Mouse (Mus musculus): ENCODE data around the gene Aqp5. TPM values are rescaled to one million over a fixed set of nuclear protein-coding genes. Genes with fewer than 3 reads are reported as not detected.

Gene Aqp5
- polyA plus RNA-seq, 1 experiment from 2014 or later, result 0.17 TPM

DNA sequence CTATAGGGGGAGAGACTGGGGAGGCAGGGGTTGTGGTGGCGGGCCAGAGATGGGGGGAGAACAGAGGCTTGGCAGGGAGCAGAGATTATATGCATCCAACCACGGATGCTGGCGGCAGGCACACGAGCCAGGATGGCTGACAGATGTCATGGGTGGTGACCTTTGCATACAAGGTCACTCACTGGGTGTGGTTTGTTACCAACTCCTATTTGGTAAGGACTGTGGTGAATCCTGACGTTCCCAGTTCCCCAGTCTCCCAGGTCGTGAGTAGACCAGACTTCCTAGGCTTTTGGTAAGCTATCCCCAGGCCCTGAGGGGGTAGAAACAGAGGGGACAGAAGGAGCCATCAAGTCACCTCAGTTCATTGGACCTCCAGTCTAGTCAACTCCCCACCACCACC, 21.9 kb upstream of the Aqp5 start:
- no peaks in the 10 kb centered on the region for H3K9me3 ChIP-seq (ENCODE audit: control insufficient read depth, low read length)
- H3K36me3 ChIP-seq (ENCODE audit: control insufficient read depth, insufficient read depth, low read length), result no peaks in the 10 kb centered on the region
- DNase-seq (ENCODE audit: low spot score), result no peak
- no peak overlapping the region for H3K4me3 ChIP-seq (ENCODE audit: low read depth, low read length)
- no peaks in the 10 kb centered on the region for H3K27me3 ChIP-seq (ENCODE audit: control insufficient read depth, insufficient read depth, low read length)
- no peak overlapping the region for H3K4me2 ChIP-seq (ENCODE audit: low read depth, low read length, severe bottlenecking)
- H3K27ac ChIP-seq (ENCODE audit: low read depth, low read length), result no peak overlapping the region
- no peak overlapping the region for H3K9ac ChIP-seq (ENCODE audit: low read length)
- no peaks in the 10 kb centered on the region for H3K4me1 ChIP-seq (replicated peaks; ENCODE audit: control insufficient read depth, insufficient read depth, low read length)
- WGBS, result 69% methylated on average over 6 of the region's 6 CpGs
- no peak for ATAC-seq (replicated peaks; ENCODE audit: low FRiP score)

DNA sequence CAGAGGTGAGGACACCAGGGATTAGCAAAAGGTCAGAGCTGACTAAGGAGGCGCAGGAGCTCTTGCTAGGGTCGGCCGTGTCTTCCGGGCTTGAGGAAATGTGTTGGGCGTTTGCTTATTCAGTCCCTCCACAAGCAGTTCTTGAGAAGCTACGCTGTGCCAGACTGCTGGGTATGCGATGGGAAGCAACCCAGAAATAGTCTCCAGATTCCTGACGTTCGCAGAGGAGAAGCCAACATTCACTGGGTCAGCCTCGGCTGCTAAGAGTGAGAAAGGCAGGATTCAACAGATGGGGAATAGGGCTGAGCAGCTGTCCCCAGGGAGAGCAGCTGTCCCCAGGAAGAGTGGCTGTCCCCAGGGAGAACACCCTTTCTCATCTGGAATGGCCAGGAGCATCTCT, 21.5 kb upstream of the Aqp5 start:
- H3K9ac ChIP-seq (ENCODE audit: low read length), result no peak overlapping the region
- H3K27ac ChIP-seq (ENCODE audit: low read depth, low read length), result no peak overlapping the region
- no peaks in the 10 kb centered on the region for H3K36me3 ChIP-seq (ENCODE audit: control insufficient read depth, insufficient read depth, low read length)
- H3K4me2 ChIP-seq (ENCODE audit: low read depth, low read length, severe bottlenecking), result no peak overlapping the region
- no peaks in the 10 kb centered on the region for H3K4me1 ChIP-seq (replicated peaks; ENCODE audit: control insufficient read depth, insufficient read depth, low read length)
- WGBS, result 89% methylated on average over 10 of the region's 10 CpGs
- no peaks in the 10 kb centered on the region for H3K9me3 ChIP-seq (ENCODE audit: control insufficient read depth, low read length)
- no peaks in the 10 kb centered on the region for H3K27me3 ChIP-seq (ENCODE audit: control insufficient read depth, insufficient read depth, low read length)
- ATAC-seq (replicated peaks; ENCODE audit: low FRiP score), result no peak
- no peak for DNase-seq (ENCODE audit: low spot score)
- no peak overlapping the region for H3K4me3 ChIP-seq (ENCODE audit: low read depth, low read length)

DNA sequence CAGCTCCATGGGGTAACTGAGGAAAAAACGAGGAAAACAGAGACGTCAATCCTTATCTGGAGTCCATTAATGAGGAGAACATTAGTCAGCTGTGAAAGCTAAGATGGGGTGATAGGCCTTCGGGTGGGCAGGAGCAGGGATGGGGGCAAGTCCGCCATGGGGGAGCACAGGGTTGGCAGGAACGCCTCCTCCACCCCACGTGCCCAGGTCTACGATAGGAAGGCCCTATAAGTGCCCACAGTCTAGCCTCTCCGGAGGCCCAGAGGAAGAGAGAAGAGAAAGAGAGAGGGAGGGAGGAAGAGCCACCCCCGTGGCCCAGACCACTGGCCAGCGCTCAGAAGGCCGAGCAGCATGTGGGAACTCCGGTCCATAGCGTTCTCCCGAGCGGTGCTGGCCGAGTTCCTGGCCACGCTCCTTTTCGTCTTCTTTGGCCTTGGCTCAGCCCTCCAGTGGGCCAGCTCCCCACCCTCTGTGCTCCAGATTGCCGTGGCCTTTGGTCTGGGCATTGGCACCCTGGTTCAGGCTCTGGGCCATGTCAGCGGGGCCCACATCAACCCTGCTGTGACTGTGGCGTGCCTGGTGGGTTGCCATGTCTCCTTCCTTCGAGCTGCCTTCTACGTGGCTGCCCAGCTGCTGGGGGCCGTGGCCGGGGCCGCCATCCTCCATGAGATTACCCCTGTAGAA, 11.6 kb upstream of the Aqp5 start, which contains the start of gene Aqp2:
Aqp2 (plus strand) TSS at position 254 of the 684 bp plus-strand sequence.
- Histone ChIP-seq H3K9ac (ENCODE audit: low read length) (no peak within 1 kb of the TSS), H3K27ac (ENCODE audit: low read depth, low read length) (no peak within 1 kb of the TSS), H3K4me2 (ENCODE audit: low read depth, low read length, severe bottlenecking) (no peak within 1 kb of the TSS), H3K27me3 (ENCODE audit: control insufficient read depth, insufficient read depth, low read length) (peaks cover 14% of the 10 kb centered on the region), H3K4me3 (ENCODE audit: low read depth, low read length) (no peak within 1 kb of the TSS), H3K9me3 (ENCODE audit: control insufficient read depth, low read length) (no peaks in the 10 kb centered on the region), H3K36me3 (ENCODE audit: control insufficient read depth, insufficient read depth, low read length) (no peaks in the 10 kb centered on the region), H3K4me1 (replicated peaks; ENCODE audit: control insufficient read depth, insufficient read depth, low read length) (peaks cover 5% of the 10 kb centered on the region; the same call in 1 of the 2 replicates)
- no peak for DNase-seq (ENCODE audit: low spot score)
- no peak for ATAC-seq (replicated peaks; ENCODE audit: low FRiP score)
- WGBS, result 87% methylated on average over 26 of the region's 26 CpGs

DNA sequence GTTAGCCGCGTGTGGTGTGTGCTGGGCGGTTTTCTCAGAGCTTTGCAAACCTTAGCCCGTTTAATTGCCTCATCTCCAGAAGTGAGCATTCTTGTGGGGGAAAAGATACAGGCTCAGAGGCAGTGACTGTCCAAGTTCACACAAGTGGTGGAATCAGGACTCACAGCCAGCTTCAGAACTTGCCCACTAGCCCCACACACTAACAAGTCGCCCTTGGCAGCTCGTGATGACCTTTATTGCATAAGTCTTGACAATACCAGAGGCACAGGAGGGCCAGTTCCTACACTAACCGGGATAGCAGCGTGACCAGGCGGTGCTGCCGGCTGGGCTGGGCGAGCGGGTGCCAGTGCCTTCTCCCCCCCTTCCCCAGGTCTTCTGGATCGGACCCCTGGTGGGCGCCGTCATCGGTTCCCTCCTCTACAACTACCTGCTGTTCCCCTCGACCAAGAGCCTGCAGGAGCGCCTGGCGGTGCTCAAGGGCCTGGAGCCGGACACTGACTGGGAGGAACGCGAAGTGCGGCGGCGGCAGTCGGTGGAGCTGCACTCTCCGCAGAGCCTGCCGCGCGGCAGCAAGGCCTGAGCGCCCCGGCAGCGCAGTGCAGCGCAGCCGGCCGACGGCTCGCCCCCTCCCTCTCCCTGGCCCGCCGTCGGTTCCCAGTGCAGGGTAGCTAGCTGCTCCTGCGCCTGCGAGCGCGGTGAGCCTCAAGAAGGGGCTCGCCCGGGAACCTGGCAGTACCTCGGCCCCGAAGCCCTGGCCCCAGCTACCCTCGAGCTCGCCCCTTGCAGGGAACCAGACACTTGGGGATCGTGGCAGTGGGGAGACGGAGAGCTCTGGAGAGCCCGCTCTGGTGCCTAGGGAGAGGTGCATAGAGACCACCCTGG, 6.9 kb upstream of the Aqp5 start:
- Histone ChIP-seq H3K4me2 (ENCODE audit: low read depth, low read length, severe bottlenecking) (peak overlapping the region; percentile 53), H3K9me3 (ENCODE audit: control insufficient read depth, low read length) (no peaks in the 10 kb centered on the region), H3K27me3 (ENCODE audit: control insufficient read depth, insufficient read depth, low read length) (peaks cover 51% of the 10 kb centered on the region), H3K4me3 (ENCODE audit: low read depth, low read length) (peak overlapping the region; percentile 26), H3K4me1 (replicated peaks; ENCODE audit: control insufficient read depth, insufficient read depth, low read length) (peaks cover 12% of the 10 kb centered on the region), H3K27ac (ENCODE audit: low read depth, low read length) (no peak overlapping the region), H3K9ac (ENCODE audit: low read length) (peak overlapping the region; percentile 39), H3K36me3 (ENCODE audit: control insufficient read depth, insufficient read depth, low read length) (no peaks in the 10 kb centered on the region)
- DNase-seq (ENCODE audit: low spot score), result peak; percentile 73
- ATAC-seq (replicated peaks; ENCODE audit: low FRiP score), result 0 out of 2 replicates have a peak, but pooled peaks have one; percentile 36
- 2% methylated on average over 52 of the region's 54 CpGs for WGBS

DNA sequence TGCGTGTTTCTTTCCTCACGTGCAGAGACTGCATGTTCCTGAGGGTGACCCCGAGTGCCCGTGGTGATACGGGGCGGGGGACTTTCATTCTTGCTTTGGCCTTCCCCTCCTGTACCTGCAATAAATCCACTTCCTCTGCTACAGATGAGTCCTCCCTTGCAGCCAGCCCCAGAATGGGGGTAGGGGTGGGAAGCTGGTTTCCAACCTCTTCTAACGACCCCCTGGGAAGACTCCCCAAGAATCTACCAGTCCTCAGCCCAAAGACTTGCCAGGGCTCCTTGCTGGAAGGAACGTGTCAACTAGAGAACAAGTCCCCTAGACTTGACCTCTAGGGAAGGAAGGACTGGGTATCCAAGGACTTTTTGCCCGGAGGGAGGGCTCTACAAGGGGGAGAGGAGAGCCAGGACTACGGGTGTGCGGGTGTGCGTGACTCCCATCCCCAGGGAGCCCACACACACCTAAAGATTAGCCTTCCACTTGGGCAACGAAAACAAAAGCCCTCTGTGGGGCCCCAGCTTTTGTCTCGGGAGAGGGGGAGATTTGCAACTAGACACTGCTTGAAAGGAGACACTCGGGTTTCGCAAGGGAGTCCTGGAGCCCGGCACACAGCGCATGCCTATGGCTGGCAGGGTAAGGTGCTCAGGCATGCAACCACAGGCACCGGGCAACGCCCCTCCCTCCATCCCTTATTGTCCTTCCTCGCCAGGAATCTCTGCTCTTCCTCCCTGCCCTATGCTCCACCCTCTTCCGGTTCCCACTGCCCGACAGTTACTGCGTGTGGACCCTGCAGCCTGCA, 6.0 kb upstream of the Aqp5 start:
- DNase-seq (ENCODE audit: low spot score) (peak; percentile 68), ATAC-seq (replicated peaks; ENCODE audit: low FRiP score) (peak; percentile 51; the same call in 1 of the 2 replicates)
- Histone ChIP-seq H3K36me3 (ENCODE audit: control insufficient read depth, insufficient read depth, low read length) (no peaks in the 10 kb centered on the region), H3K27me3 (ENCODE audit: control insufficient read depth, insufficient read depth, low read length) (peaks cover 60% of the 10 kb centered on the region), H3K4me1 (replicated peaks; ENCODE audit: control insufficient read depth, insufficient read depth, low read length) (peaks cover 12% of the 10 kb centered on the region), H3K9me3 (ENCODE audit: control insufficient read depth, low read length) (no peaks in the 10 kb centered on the region), H3K4me2 (ENCODE audit: low read depth, low read length, severe bottlenecking) (peak overlapping the region; percentile 53), H3K9ac (ENCODE audit: low read length) (no peak overlapping the region; the same call in 1 of the 2 replicates), H3K4me3 (ENCODE audit: low read depth, low read length) (0 out of 2 replicates have a peak overlapping the region, but pooled peaks have one; percentile 3), H3K27ac (ENCODE audit: low read depth, low read length) (no peak overlapping the region)
- WGBS, result under 1% methylated on average over 24 of the region's 24 CpGs

GRCm38 (mm10) chr15:99585741-99586140, 4.8 kb upstream of the Aqp5 start:
- no peak overlapping the region for H3K4me2 ChIP-seq (ENCODE audit: low read depth, low read length, severe bottlenecking)
- H3K9me3 ChIP-seq (ENCODE audit: control insufficient read depth, low read length), result no peaks in the 10 kb centered on the region
- no peaks in the 10 kb centered on the region for H3K36me3 ChIP-seq (ENCODE audit: control insufficient read depth, insufficient read depth, low read length)
- H3K9ac ChIP-seq (ENCODE audit: low read length), result no peak overlapping the region
- DNase-seq (ENCODE audit: low spot score), result no peak
- no peak overlapping the region for H3K27ac ChIP-seq (ENCODE audit: low read depth, low read length)
- no peak overlapping the region for H3K4me3 ChIP-seq (ENCODE audit: low read depth, low read length)
- WGBS, result 67% methylated on average over 6 of the region's 6 CpGs
- no peak for ATAC-seq (replicated peaks; ENCODE audit: low FRiP score)
- peaks cover 18% of the 10 kb centered on the region for H3K4me1 ChIP-seq (replicated peaks; ENCODE audit: control insufficient read depth, insufficient read depth, low read length)
- H3K27me3 ChIP-seq (ENCODE audit: control insufficient read depth, insufficient read depth, low read length), result peaks cover 71% of the 10 kb centered on the region

GRCm38 (mm10) chr15:99586525-99586924, 4.1 kb upstream of the Aqp5 start:
- WGBS, result 75% methylated on average over 3 of the region's 3 CpGs
- ATAC-seq (replicated peaks; ENCODE audit: low FRiP score) (no peak), DNase-seq (ENCODE audit: low spot score) (no peak)
- H3K27ac ChIP-seq (ENCODE audit: low read depth, low read length), result no peak overlapping the region
- no peak overlapping the region for H3K9ac ChIP-seq (ENCODE audit: low read length)
- H3K4me1 ChIP-seq (replicated peaks; ENCODE audit: control insufficient read depth, insufficient read depth, low read length), result peaks cover 19% of the 10 kb centered on the region
- no peaks in the 10 kb centered on the region for H3K9me3 ChIP-seq (ENCODE audit: control insufficient read depth, low read length)
- no peak overlapping the region for H3K4me3 ChIP-seq (ENCODE audit: low read depth, low read length)
- no peak overlapping the region for H3K4me2 ChIP-seq (ENCODE audit: low read depth, low read length, severe bottlenecking)
- H3K27me3 ChIP-seq (ENCODE audit: control insufficient read depth, insufficient read depth, low read length), result peaks cover 79% of the 10 kb centered on the region
- H3K36me3 ChIP-seq (ENCODE audit: control insufficient read depth, insufficient read depth, low read length), result no peaks in the 10 kb centered on the region

- under 1% methylated on average over 9 of the region's 9 CpGs for WGBS
- Histone ChIP-seq H3K4me3 (ENCODE audit: low read depth, low read length) (no peak overlapping the region), H3K27me3 (ENCODE audit: control insufficient read depth, insufficient read depth, low read length) (peaks cover 83% of the 10 kb centered on the region), H3K36me3 (ENCODE audit: control insufficient read depth, insufficient read depth, low read length) (no peaks in the 10 kb centered on the region), H3K4me2 (ENCODE audit: low read depth, low read length, severe bottlenecking) (no peak overlapping the region), H3K9ac (ENCODE audit: low read length) (no peak overlapping the region), H3K9me3 (ENCODE audit: control insufficient read depth, low read length) (no peaks in the 10 kb centered on the region), H3K4me1 (replicated peaks; ENCODE audit: control insufficient read depth, insufficient read depth, low read length) (peaks cover 12% of the 10 kb centered on the region), H3K27ac (ENCODE audit: low read depth, low read length) (no peak overlapping the region)
- DNase-seq (ENCODE audit: low spot score), result no peak
- ATAC-seq (replicated peaks; ENCODE audit: low FRiP score), result no peak
Observed at GRCm38 (mm10) chr15:99589237-99589636, 1.3 kb upstream of the Aqp5 start.

All from forebrain, embryonic 11.5 days (tissue).